Comparison of ENCODE assay signal across 15 mouse cellular contexts in genomic region chr14:97795385-97795952, GRCm38 (mm10).
"Had no signal": no experiment of that assay in that cellular context is flagged by ENCODE, and none has a peak within 500 bp of the region (broad histone marks: within the 10 kb centered on the region; RNA-seq: fewer than 3 reads in every experiment).

No protein-coding gene starts in this region.

- ATAC-seq: intestine, embryonic 15.5 days; midbrain, embryonic 16.5 days had no signal

- H3K4me1 ChIP-seq: intestine, embryonic 15.5 days; limb, embryonic 12.5 days; neural tube, embryonic 13.5 days had no signal

- H3K36me3 ChIP-seq: intestine, embryonic 15.5 days; limb, embryonic 12.5 days; midbrain, embryonic 12.5 days; neural tube, embryonic 13.5 days had no signal

- H3K9ac ChIP-seq: hindbrain, embryonic 14.5 days; intestine, embryonic 15.5 days; limb, embryonic 12.5 days; liver, embryonic 14.5 days; midbrain, embryonic 12.5 days; neural tube, embryonic 13.5 days had no signal

- H3K4me3 ChIP-seq: intestine, embryonic 15.5 days; layer of hippocampus, adult 2 months; limb, embryonic 12.5 days; midbrain, embryonic 12.5 days; neural tube, embryonic 13.5 days had no signal

- H3K27me3 ChIP-seq: intestine, embryonic 15.5 days; limb, embryonic 12.5 days; midbrain, embryonic 12.5 days; neural tube, embryonic 13.5 days had no signal

- DNase-seq: kidney, postnatal 25 days; liver; retina, postnatal 1 day; right cerebral cortex, postnatal 4 days; spleen, adult 18-20 months; thymus, adult 18-20 months; thymus, postnatal 14 days had no signal

- H3K27ac ChIP-seq: hindbrain, embryonic 14.5 days; intestine, embryonic 15.5 days; layer of hippocampus, adult 2 months; limb, embryonic 12.5 days; liver, embryonic 14.5 days; midbrain, embryonic 12.5 days; neural tube, embryonic 13.5 days had no signal

- H3K4me2 ChIP-seq: hindbrain, embryonic 14.5 days; intestine, embryonic 15.5 days; limb, embryonic 12.5 days; midbrain, embryonic 12.5 days; neural tube, embryonic 13.5 days had no signal

- H3K9me3 ChIP-seq: intestine, embryonic 15.5 days; limb, embryonic 12.5 days; midbrain, embryonic 12.5 days; neural tube, embryonic 13.5 days had no signal
